Mouse (Mus musculus) CD4-positive, CD25-positive, alpha-beta regulatory T cell, adult 4 months (primary cell): ENCODE measurements around the gene Psmc3ip. TPM values are rescaled to one million over a fixed set of nuclear protein-coding genes. Genes with fewer than 3 reads are reported as not detected.

Experiments
- ATAC-seq: one replicate; pipeline ENCODE4 v1.8.0; 2017
- polyA plus RNA-seq, 2 experiments: library from polyadenylated mRNA; unstranded; fragments of 100-300 nt; shearing (Covaris generic); gene quantifications; one replicate each; pipeline ENCODE4 v1.2.1; 2017

The Psmc3ip gene
- polyA plus RNA-seq, 2 experiments from 2014 or later = 8.4 to 9.8 TPM

GRCm38 (mm10) chr11:101078121-101078520 lies 17.1 kb downstream of the Psmc3ip start, which contains the start of gene Hsd17b1:
TSS of gene Hsd17b1 (plus strand) at chr11:101078411.
- ATAC-seq = no peak

- no peak for ATAC-seq
Measured at GRCm38 (mm10) chr11:101071810-101072428, 23.3 kb downstream of the Psmc3ip start.

- no peak for ATAC-seq
Measured at GRCm38 (mm10) chr11:101070987-101071386, 24.2 kb downstream of the Psmc3ip start.

- ATAC-seq = peak; percentile 49
Measured at GRCm38 (mm10) chr11:101070189-101070527, 25.1 kb downstream of the Psmc3ip start.

DNA sequence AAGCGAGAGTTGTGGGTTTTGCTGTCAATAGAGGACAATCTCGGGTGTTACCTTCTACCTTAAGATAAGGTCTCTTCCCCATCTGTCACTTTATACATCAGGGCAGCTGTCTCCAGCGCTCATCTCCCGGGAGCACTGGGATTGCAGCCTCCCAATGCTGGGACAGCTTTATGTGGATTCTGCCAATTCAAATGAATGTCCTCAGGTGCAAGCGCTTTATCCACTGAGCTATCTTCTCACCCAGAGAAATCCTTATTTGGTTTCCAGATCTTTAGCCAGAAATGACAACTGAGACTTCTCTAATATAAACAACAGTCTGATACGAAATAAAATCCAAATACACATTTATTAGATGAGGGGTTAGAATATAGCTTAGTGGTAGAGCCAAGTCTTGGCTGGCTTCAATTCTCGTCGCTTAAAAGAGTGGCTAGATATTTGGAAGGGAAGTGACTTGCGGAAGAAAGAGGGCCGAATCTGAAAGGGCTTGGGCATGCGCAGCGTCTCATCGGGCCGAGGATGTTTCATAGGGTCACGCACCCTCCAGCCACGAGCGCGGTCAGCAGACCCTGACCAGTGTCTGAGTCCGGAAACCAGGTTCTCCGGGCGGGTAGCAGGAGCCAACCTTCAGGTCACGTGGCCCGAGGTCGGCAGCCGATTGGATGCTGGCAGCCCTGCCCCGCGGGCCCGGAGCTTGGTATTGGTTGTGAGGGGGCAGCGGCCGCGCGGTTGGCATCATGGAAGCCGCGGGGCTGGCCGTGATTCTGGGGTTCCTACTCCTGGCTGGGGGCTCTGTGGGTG lies 25.6 kb downstream of the Psmc3ip start, which contains the start of gene Naglu:
TSS of gene Naglu (plus strand) at position 622 of the 798 bp plus-strand sequence.
- ATAC-seq = peak; percentile 93

GRCm38 (mm10) chr11:101066549-101067412 lies 28.5 kb downstream of the Psmc3ip start:
- ATAC-seq = no peak

GRCm38 (mm10) chr11:101065002-101065401 lies 30.2 kb downstream of the Psmc3ip start:
- ATAC-seq = no peak

DNA sequence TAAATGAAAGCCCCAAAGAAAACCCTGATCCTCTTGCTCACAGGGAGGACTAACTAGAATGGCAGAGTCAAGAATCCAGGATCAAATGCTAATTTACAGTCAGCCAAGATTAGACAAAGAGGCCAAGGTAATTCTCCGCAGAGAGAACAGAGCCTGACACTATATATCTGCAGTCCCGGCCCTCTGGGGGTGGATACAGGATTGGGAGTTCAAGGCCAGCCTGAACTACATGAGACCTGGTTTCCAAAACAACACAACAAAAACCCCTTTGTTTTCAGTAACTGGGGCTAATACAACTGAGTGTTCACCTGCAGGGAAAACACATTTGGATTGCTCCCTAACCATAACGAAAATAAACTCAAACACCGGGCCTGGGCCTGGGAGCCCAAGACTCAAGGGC lies 30.8 kb downstream of the Psmc3ip start:
- ATAC-seq = no peak

- peak; percentile 73 for ATAC-seq
Measured at GRCm38 (mm10) chr11:101063676-101064327, 31.4 kb downstream of the Psmc3ip start.

GRCm38 (mm10) chr11:101062971-101063675 lies 32.1 kb downstream of the Psmc3ip start:
- no peak for ATAC-seq

DNA sequence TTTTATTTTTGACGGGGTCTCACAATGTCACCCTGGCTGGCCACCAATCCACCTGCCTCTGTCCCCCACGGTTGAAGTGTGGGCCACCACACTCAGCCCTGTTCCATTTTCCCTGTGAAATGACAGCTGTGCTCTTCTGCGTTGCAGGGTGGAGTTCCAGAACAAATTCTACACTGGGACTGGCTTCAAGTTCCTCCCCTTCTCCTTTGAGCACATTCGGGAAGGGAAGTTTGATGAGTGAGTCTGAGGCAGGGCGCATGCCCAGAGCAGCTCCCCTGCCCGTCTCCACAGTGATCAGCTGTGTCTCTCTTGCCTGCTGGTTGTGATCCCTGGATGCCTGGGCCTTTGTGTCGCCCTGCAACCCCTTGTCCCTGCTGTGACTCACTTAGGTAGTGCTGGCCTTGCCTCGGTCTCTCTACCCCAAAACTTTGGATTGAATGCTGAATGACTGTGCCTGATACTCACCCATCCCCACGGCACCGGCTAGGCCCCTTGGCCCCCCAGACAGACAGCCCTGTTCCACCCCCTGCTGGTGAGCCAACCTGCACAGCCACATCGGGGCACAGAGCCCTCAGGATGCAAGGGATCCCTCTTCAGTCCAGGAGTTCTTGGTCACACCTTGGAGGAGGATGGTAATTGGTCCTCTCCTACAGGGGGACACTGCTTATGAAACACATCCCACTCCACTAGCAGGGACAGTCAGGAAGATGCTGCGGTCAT lies 32.9 kb downstream of the Psmc3ip start:
- no peak for ATAC-seq

DNA sequence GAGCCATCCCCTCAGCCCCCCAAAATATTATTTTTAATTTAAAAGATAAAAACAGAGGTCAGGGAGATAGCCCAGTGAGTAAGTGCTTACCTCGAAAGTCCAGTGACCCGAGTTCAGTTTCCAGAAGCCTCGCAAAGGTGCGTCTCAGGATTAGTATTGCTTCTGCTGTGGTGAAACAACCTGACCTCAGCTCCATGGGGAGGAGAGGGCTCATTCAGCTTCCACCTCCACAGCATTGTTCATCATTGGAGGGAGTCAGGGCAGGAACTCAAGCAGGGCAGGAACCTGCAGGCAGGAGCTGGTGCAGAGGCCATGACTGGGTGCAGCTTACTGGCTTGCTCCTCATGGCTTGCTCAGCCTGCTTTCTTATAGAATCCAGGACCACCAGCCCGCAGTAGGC lies 34.2 kb downstream of the Psmc3ip start:
- ATAC-seq = no peak

DNA sequence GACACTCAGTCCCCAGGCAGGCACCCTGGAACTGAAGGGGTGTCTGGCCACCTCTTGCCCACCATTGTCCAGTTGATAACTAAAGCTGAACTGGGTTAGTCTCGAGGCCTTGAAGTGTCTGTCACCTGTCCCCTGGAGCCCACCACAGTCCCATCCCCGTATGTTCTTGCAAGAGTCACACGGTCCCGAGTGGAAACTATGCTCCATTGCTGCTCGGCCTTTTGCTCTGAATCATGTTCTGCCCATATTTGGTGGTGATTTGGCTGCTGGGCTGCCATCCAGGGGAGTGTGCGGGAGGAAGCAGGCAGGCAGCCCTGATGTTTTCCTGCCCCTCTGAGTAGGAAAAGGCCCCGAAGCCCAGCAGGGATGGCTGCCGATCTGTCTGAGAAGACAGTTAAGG lies 35.1 kb downstream of the Psmc3ip start:
- ATAC-seq = no peak

DNA sequence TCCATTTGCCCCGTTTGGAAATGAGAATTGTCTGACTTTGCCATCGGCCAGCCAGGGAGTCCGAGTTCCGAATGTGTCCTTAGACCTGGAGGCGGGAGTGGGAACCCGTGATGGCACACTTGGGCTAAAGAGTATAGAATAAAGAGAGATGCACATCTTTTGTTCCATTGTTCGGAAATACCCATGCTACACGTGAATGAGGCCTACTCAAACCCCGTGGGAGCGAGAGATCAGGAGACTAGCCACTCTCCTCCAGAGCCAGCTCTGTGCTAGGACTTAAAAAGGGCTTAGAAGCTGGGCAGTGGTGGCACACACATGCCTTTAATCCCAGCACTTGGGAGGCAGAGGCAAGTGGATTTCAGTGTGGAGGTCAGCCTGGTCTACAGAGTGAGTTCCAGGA lies 35.8 kb downstream of the Psmc3ip start:
- ATAC-seq = no peak

GRCm38 (mm10) chr11:101058726-101059125 lies 36.5 kb downstream of the Psmc3ip start:
- ATAC-seq = no peak

GRCm38 (mm10) chr11:101057860-101058259 lies 37.4 kb downstream of the Psmc3ip start:
- peak; percentile 79 for ATAC-seq

- ATAC-seq = no peak
Measured at GRCm38 (mm10) chr11:101056885-101057284, 38.4 kb downstream of the Psmc3ip start.

- no peak for ATAC-seq
Measured at GRCm38 (mm10) chr11:101055418-101055817, 39.8 kb downstream of the Psmc3ip start.

GRCm38 (mm10) chr11:101053974-101054373 lies 41.3 kb downstream of the Psmc3ip start:
- no peak for ATAC-seq

DNA sequence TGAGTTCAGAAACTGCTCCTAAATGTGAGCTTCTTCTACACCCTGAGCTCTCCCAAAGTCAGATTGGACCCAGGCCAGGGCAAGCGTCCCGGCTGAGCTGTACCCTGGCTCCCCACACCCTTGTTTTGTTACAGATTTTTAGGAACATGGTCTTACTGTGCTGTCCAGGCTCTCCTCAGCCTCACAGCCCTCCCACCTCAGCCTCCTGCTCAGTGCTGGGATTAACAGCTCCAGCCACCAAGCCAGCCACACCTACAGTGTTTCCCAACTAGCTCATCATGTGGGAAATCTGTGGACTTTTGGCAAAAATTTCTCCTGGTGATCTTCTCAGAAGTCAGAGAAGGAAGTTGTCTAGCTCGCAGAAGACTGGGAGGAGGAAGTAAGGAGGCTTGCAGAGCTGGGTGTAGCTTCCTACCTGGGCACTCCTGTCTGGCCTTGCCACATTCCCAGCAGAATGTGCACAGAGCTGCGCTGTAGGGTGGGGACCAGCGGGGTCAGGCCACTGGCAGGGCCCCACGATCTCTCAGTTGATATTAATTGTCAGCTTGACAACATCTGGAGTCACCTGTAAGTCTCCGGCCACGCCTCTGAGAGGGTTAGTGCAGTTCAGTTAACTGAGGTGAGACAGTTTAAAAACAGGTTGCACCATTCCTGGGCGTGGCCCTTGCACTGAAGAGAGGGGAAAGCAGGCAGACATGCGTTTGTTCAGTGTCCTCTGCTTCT lies 42.3 kb downstream of the Psmc3ip start:
- ATAC-seq = no peak

DNA sequence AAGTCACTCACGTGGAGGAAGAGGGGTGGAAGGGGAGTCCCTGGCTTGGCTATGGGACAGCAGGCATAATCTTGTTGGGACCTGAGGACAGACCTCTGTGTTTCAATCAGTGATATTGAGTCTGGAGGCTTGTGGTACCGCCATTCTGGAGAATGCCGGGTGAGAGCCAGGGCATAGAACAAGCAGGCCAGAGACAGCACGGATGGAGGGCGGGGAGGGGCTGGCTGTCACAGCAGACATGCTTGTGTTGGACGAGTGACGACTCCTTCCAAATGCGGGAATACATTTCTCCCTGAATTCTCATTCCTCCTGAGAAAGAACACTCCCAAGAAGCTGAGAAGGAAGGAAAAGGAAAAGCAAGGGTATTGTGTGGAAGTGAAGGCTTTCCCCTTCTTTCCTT lies 43.6 kb downstream of the Psmc3ip start:
- ATAC-seq = no peak
